ENCODE assay signal across 9 mouse cellular contexts in the genomic region with DNA sequence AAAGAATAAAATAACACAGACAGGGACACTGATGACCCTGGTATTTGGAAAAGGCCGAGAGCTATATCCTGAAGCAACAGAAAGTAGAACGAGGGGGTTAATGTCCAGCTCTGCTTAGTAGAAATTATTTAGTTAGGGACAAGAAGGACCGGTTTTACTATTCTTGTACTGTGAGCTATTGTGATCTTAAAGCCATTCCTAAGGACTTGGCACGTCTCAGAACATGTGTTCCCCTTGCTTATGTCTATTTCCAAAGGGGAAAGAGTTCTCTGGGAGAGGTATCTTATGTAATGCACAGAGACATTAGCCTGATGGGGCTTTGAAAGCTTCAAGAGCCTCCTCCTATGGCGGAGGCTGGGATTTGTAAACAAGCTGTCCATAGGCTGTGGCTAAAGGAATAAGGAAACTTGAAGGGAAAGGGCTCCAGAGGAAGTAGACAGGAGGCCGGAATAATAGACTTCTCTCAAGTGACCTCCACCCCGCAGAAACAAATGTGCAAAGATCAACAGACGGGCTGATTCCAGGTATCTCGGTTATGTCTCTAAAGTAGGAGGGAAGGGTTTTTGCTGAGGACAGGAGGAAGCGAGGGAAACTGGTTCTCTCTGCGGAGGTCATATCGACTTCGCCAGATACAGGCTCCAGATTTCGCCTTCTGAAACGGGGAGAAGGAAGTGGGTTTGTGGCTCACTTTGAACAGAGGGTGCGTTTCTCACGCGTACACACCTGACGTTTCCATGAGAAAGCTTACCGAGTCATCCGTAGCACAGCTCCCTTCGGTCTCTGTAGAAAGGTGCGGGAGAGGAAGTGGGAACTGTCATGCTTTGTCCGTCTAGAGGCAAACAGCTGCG. TPM values are rescaled to one million over a fixed set of nuclear protein-coding genes. Genes with fewer than 3 reads are reported as not detected.
DNase-seq lines count a peak whose midpoint lies in the region; ATAC-seq and TF ChIP-seq lines count a peak whose summit lies in the region.
"Had no signal": no experiment of that assay in that cellular context is flagged by ENCODE, and none has a peak within 500 bp of the region (broad histone marks: within the 10 kb centered on the region; RNA-seq: fewer than 3 reads in every experiment).

No protein-coding gene starts in this region.

- dilution Hi-C loops in CH12.LX (cut with MboI; ENCODE audit: extremely low pct_ligation_motif_present, extremely low pct_unique_long_range_greater_than_20kb, low sequenced_read_pairs), result no loop called here

- no peaks in the 10 kb centered on the region for H3K4me1 ChIP-seq in embryonic facial prominence, embryonic 14.5 days (ENCODE audit: control insufficient read depth, insufficient read depth, low read length)
- no peaks in the 10 kb centered on the region for H3K4me1 ChIP-seq in embryonic facial prominence, embryonic 10.5 days
- peaks cover 0 to 40% of the 10 kb centered on the region in 2 experiments; a peak in 3 of 4 replicates for H3K4me1 ChIP-seq in CH12.LX (ENCODE audit: control insufficient read depth in 1 of 2, insufficient read depth in 2 of 2)
- H3K4me1 ChIP-seq in cerebellum, adult 2 months (ENCODE audit: control insufficient read depth, insufficient read depth, low read length), result no peaks in the 10 kb centered on the region

- H3K9ac ChIP-seq in embryonic facial prominence, embryonic 14.5 days (ENCODE audit: low read depth, low read length), result no peak overlapping the region
- H3K9ac ChIP-seq in CH12.LX (ENCODE audit: insufficient read depth, low read depth), result no peak overlapping the region

- peak; percentile 82; the same call in 1 of the 2 replicates for ATAC-seq in embryonic facial prominence, embryonic 14.5 days (ENCODE audit: low read depth)
- ATAC-seq in monocyte, adult 5-6 weeks (replicated peaks; ENCODE audit: insufficient number of reproducible peaks, low FRiP score, low TSS enrichment, poor library complexity, severe bottlenecking), result peak; percentile 50; the same call in 1 of the 2 replicates

- H3K79me2 ChIP-seq in CH12.LX (replicated peaks; ENCODE audit: control insufficient read depth, extremely low read depth, insufficient read depth, poor library complexity, severe bottlenecking), result no peaks in the 10 kb centered on the region

- H3K36me3 ChIP-seq in embryonic facial prominence, embryonic 14.5 days (ENCODE audit: control insufficient read depth, insufficient read depth, low read length), result no peaks in the 10 kb centered on the region
- H3K36me3 ChIP-seq in embryonic facial prominence, embryonic 10.5 days (replicated peaks), result no peaks in the 10 kb centered on the region
- peaks cover 0 to 2% of the 10 kb centered on the region in 2 experiments for H3K36me3 ChIP-seq in CH12.LX (replicated peaks in 1 of 2; ENCODE audit: control insufficient read depth in 1 of 2, insufficient read depth in 1 of 2, low read length in 1 of 2)

- DNase-seq in embryonic facial prominence, embryonic 14.5 days (ENCODE audit: low spot score), result peak; percentile 56
- no peak for DNase-seq in embryonic facial prominence, embryonic 10.5 days (ENCODE audit: low spot score)
- DNase-seq in CH12.LX (ENCODE audit: extremely low read depth), result peak; percentile 17
- DNase-seq in large intestine, adult 2 months (ENCODE audit: low read depth, low spot score), result peak; percentile 10
- DNase-seq in cerebellum, adult 2 months, result no peak
- no peak for DNase-seq in right cerebral cortex, adult 18-20 months
- DNase-seq in layer of hippocampus, postnatal 14 days (ENCODE audit: low spot score in 2 of 2), result no peak

- H3K4me2 ChIP-seq in embryonic facial prominence, embryonic 14.5 days (ENCODE audit: low read depth, low read length), result peak overlapping the region; percentile 31; the same call in 1 of the 2 replicates
- peak overlapping the region; percentile 76 for H3K4me2 ChIP-seq in CH12.LX (ENCODE audit: insufficient read depth, low read depth, poor library complexity, severe bottlenecking)

- TF ChIP-seq EP300 in CH12.LX (IDR thresholded peaks at IDR 0.05; ENCODE audit: low read length), result no peak

- in situ Hi-C loops in CH12.LX (cut with MboI; ENCODE audit: low pct_ligation_motif_present, low pct_unique_long_range_greater_than_20kb, low sequenced_read_pairs), result no loop called here

- H3K27me3 ChIP-seq in embryonic facial prominence, embryonic 14.5 days (replicated peaks; ENCODE audit: control insufficient read depth, insufficient read depth, low read length), result no peaks in the 10 kb centered on the region
- H3K27me3 ChIP-seq in embryonic facial prominence, embryonic 10.5 days (replicated peaks; ENCODE audit: low read depth, poor library complexity, severe bottlenecking), result peaks cover 13% of the 10 kb centered on the region
- H3K27me3 ChIP-seq in CH12.LX (replicated peaks), result peaks cover 4% of the 10 kb centered on the region
- no peaks in the 10 kb centered on the region for H3K27me3 ChIP-seq in cerebellum, adult 2 months (ENCODE audit: control insufficient read depth, insufficient read depth, low read length)

- no peak for TF ChIP-seq CTCF in CH12.LX (conservative IDR thresholded peaks at IDR 0.05 in 1 of 2, IDR thresholded peaks at IDR 0.05 in 1 of 2; ENCODE audit: low read depth in 2 of 2, low read length in 2 of 2)
- TF ChIP-seq CTCF in cerebellum, adult 2 months (IDR thresholded peaks at IDR 0.05; ENCODE audit: borderline replicate concordance, insufficient read depth, low read depth, low read length), result no peak

- TF ChIP-seq RAD21 in CH12.LX (IDR thresholded peaks at IDR 0.05; ENCODE audit: low read depth, low read length), result no peak

- WGBS in embryonic facial prominence, embryonic 14.5 days, result 70% methylated on average over 25 of the region's 25 CpGs
- WGBS in embryonic facial prominence, embryonic 10.5 days, result 80% methylated on average over 25 of the region's 25 CpGs
- 30% methylated on average over 25 of the region's 25 CpGs for WGBS in large intestine, adult 2 months
- WGBS in cerebellum, adult 2 months, result 83% methylated on average over 25 of the region's 25 CpGs

- H3K9me3 ChIP-seq in embryonic facial prominence, embryonic 14.5 days (ENCODE audit: control insufficient read depth, low read length), result no peaks in the 10 kb centered on the region
- no peaks in the 10 kb centered on the region for H3K9me3 ChIP-seq in embryonic facial prominence, embryonic 10.5 days
- H3K9me3 ChIP-seq in CH12.LX (replicated peaks; ENCODE audit: low read length), result no peaks in the 10 kb centered on the region

- peak overlapping the region; percentile 10; the same call in 1 of the 2 replicates for H3K4me3 ChIP-seq in embryonic facial prominence, embryonic 14.5 days (ENCODE audit: low read depth, low read length)
- H3K4me3 ChIP-seq in embryonic facial prominence, embryonic 10.5 days, result no peak overlapping the region
- no peak overlapping the region for H3K4me3 ChIP-seq in CH12.LX (replicated peaks in 1 of 3; ENCODE audit: low read depth in 2 of 3, low read length in 2 of 3, poor library complexity in 1 of 3)
- H3K4me3 ChIP-seq in cerebellum, adult 2 months (replicated peaks; ENCODE audit: insufficient read depth, low read depth, low read length), result no peak overlapping the region

- no peak for TF ChIP-seq POLR2A in CH12.LX (IDR thresholded peaks at IDR 0.05; ENCODE audit: low read depth, low read length)
- TF ChIP-seq POLR2A in cerebellum, adult 2 months (IDR thresholded peaks at IDR 0.05; ENCODE audit: borderline replicate concordance, insufficient read depth, low read length), result no peak

- H3K27ac ChIP-seq in embryonic facial prominence, embryonic 14.5 days (replicated peaks; ENCODE audit: low read depth, low read length), result no peak overlapping the region; the same call in 1 of the 2 replicates
- no peak overlapping the region for H3K27ac ChIP-seq in embryonic facial prominence, embryonic 10.5 days (replicated peaks)
- H3K27ac ChIP-seq in CH12.LX (ENCODE audit: insufficient read depth, low read depth), result no peak overlapping the region
- H3K27ac ChIP-seq in cerebellum, adult 2 months (ENCODE audit: insufficient read depth, low read length), result no peak overlapping the region

TF ChIP-seq in CH12.LX, 34 proteins besides CTCF, POLR2A, EP300 and RAD21:
- TF ChIP-seq MXI1 (IDR thresholded peaks at IDR 0.05; ENCODE audit: low read depth, low read length) (no peak), ZNF384 (IDR thresholded peaks at IDR 0.05; ENCODE audit: low read depth, low read length) (no peak), BHLHE40 (IDR thresholded peaks at IDR 0.05; ENCODE audit: low read depth, low read length) (peak; percentile 71)

RNA-seq across cellular contexts. Expression of a gene that starts 5.4 kb away (rescaled TPM):
- 44.3 and 47.1 TPM in 2 replicates for polyA plus RNA-seq in embryonic facial prominence, embryonic 14.5 days (2014; fragmentation: Nextera tagmentation; extraction: Ambion mirVana)
- 20.7 and 25.5 TPM in 2 replicates for polyA plus RNA-seq in embryonic facial prominence, embryonic 10.5 days (2016; fragmentation: Nextera tagmentation; extraction: Ambion mirVana)
- 258 and 289 TPM in 2 replicates for total RNA-seq in CH12.LX (2012; rRNA removed)
- 373 and 384 TPM in 2 replicates for total RNA-seq in CH12.LX (2014; rRNA removed)
- 777 and 805 TPM in 2 replicates for polyA plus RNA-seq in CH12.LX (2012; ENCODE audit: insufficient read length, low read depth)
- polyA plus RNA-seq in large intestine, adult 2 months (2012; rRNA removed), result 18.4 and 18.5 TPM in 2 replicates
- 842 to 930 TPM (median 888 TPM) in 3 replicates for total RNA-seq in monocyte, adult 5-6 weeks (2017)
- 8.1 and 9.1 TPM in 2 replicates for polyA plus RNA-seq in cerebellum, adult 2 months (2012; rRNA removed)
- 1 to 10 TPM; 6.9 to 7.5 TPM for total RNA-seq in layer of hippocampus, postnatal 14 days (2021)

RNA-seq across cellular contexts. Expression of a gene that starts 5.7 kb away (rescaled TPM):
- not detected in 2 replicates for polyA plus RNA-seq in embryonic facial prominence, embryonic 14.5 days (2014; fragmentation: Nextera tagmentation; extraction: Ambion mirVana)
- 0.13 TPM in 1 of 2 replicates, not detected in the other for polyA plus RNA-seq in embryonic facial prominence, embryonic 10.5 days (2016; fragmentation: Nextera tagmentation; extraction: Ambion mirVana)
- total RNA-seq in CH12.LX (2012; rRNA removed) (not detected in 2 replicates), CH12.LX (2014; rRNA removed) (0.15 TPM in 1 of 2 replicates, not detected in the other)
- polyA plus RNA-seq in CH12.LX (2012; ENCODE audit: insufficient read length, low read depth), result not detected in 2 replicates
- polyA plus RNA-seq in large intestine, adult 2 months (2012; rRNA removed), result not detected in 2 replicates
- 0.19 to 0.64 TPM (median 0.49 TPM) in 3 replicates for total RNA-seq in monocyte, adult 5-6 weeks (2017)
- 0.03 TPM in 1 of 2 replicates, not detected in the other for polyA plus RNA-seq in cerebellum, adult 2 months (2012; rRNA removed)
- not detected for total RNA-seq in layer of hippocampus, postnatal 14 days (2021)
- total RNA-seq: heart, adult 18-20 months had no signal

Comparison
In these comparisons a context has a peak if more than half of its experiments do, and no peak if none do; other contexts are left out.
1. DNase-seq: peak in embryonic facial prominence, embryonic 14.5 days (single experiment), CH12.LX (single experiment) and large intestine, adult 2 months (single experiment); none in embryonic facial prominence, embryonic 10.5 days (single experiment), cerebellum, adult 2 months (0 of 2), right cerebral cortex, adult 18-20 months (single experiment) and layer of hippocampus, postnatal 14 days (0 of 2).
2. RNA of a gene that starts 5.4 kb away (polyA plus RNA-seq): 777 to 805 TPM in CH12.LX; 44.3 to 47.1 TPM in embryonic facial prominence, embryonic 14.5 days, 20.7 to 25.5 TPM in embryonic facial prominence, embryonic 10.5 days, 18.4 to 18.5 TPM in large intestine, adult 2 months and 8.1 to 9.1 TPM in cerebellum, adult 2 months; every median in the first group is over 10 times any median in the second.